Mouse (Mus musculus) thymus, adult 2 months (tissue): Measurements from ENCODE around the gene Copb2. TPM values are rescaled to one million over a fixed set of nuclear protein-coding genes. Genes with fewer than 3 reads are reported as not detected.

Experiments
- DNase-seq: peaks from one replicate; pipeline ENCODE4 v3.0.0; 2021
- H3K27ac ChIP-seq: fragments of 200-500 bp; 2 replicates; pipeline ENCODE4 v1.5.1; 2012; ENCODE audit warnings: low read length, control low read depth; ENCODE audit not compliant: control insufficient read depth, insufficient read depth
- H3K27me3 ChIP-seq: fragments of 200-500 bp; 2 replicates; pipeline ENCODE4 v1.6.1; 2012; ENCODE audit warnings: mild to moderate bottlenecking, low read length, moderate library complexity, mixed read lengths; ENCODE audit not compliant: control insufficient read depth, insufficient read depth
- H3K36me3 ChIP-seq: fragments of 200-500 bp; 2 replicates; pipeline ENCODE4 v1.6.1; 2012; ENCODE audit warnings: mild to moderate bottlenecking, low read length, moderate library complexity; ENCODE audit not compliant: control insufficient read depth, insufficient read depth
- H3K4me1 ChIP-seq: fragments of 200-500 bp; replicated peaks from 2 replicates; pipeline ENCODE4 v1.6.1; 2012; ENCODE audit warnings: low read length; ENCODE audit not compliant: control insufficient read depth, insufficient read depth
- H3K4me3 ChIP-seq: fragments of 200-500 bp; 2 replicates; pipeline ENCODE4 v1.5.1; 2012; ENCODE audit warnings: mild to moderate bottlenecking, low read length, control low read depth, moderate library complexity; ENCODE audit not compliant: control insufficient read depth, insufficient read depth
- CTCF ChIP-seq: fragments of 200-500 bp; IDR thresholded peaks from 2 replicates; pipeline ENCODE4 v1.5.1; 2012; ENCODE audit warnings: mild to moderate bottlenecking, control low read depth, low read length, moderate library complexity, borderline replicate concordance; ENCODE audit not compliant: control insufficient read depth, poor library complexity, insufficient read depth; ENCODE audit errors: extremely low read depth
- POLR2A ChIP-seq: fragments of 200-500 bp; IDR thresholded peaks from 2 replicates; pipeline ENCODE4 v1.6.1; 2012; ENCODE audit warnings: mild to moderate bottlenecking, low read length, control low read depth, moderate library complexity; ENCODE audit not compliant: control insufficient read depth, poor library complexity, insufficient read depth; ENCODE audit errors: extremely low read depth
- WGBS: fragments of 180-500 bp; shearing (Covaris S2); methylation state at CpG from one replicate; pipeline ENCODE4 v1.1.7; 2018; 5-methylcytosine and 5-hydroxymethylcytosine counted together
- polyA plus RNA-seq: library from polyadenylated mRNA; depleted of rRNA; stranded (reverse); fragments of >200 nt; gene quantifications from 2 replicates; pipeline ENCODE4 v1.2.3, GENCODE M21; 2012; rRNA removed

The Copb2 gene
- 34.2 and 36.3 TPM in 2 replicates for polyA plus RNA-seq

DNA sequence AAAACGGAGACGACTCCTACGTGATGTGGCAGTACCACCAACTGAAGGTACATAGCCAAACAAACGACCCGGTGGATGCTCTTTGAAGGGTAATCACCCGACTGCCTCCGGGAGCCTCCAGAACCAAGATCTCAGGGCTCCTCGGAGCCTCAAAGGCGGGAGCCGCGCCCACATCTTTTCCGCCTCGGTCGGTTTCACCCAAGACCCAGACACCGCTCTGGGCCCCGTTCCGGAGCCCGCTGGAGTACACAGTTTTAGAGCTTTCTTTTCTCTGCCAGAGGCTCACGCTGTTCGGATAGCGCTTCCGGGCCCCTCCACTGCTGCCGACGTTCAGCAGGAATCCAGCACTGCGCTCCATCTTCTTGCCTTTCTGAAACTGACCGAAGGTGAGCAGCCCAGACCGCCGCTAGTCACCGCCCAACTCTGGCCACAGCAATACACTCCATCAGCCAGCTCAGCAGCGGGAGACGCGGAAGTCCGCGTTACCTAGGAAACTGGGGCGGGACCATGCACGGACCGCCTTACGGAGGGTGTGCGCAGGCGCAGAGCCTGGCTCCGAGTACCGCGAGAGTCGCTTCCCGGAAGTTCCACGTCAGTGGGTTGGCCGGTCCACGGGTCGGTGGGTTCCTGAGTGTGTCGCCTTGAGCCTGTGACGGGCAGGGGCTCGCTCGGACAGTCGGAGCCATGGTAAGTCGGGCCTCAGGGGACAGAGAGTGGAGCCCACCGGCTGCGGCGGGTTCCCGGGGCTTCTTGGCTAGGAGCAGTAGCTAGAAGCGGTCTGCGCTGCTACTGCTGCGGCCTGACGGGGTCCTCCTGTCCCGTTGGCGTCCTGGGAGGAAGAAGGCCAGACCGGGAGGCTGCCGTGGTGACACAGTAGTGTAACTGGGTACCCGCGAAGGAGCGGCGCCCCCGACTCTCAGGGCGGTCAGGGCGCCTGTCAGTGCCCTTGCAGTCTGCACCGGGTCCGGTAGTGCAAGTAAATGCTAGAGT, at the start of gene Copb2:
Gene Copb2, plus strand, starts transcription at position 585 of the 990 bp plus-strand sequence.
- DNase-seq = peak; percentile 98
- Histone ChIP-seq H3K4me1 (peaks cover 2% of the 10 kb centered on the region; the same call in 1 of the 2 replicates), H3K4me3 (peak within 1 kb of the TSS; percentile 87), H3K27ac (no peak within 1 kb of the TSS), H3K36me3 (peaks cover 4% of the 10 kb centered on the region; the same call in 1 of the 2 replicates), H3K27me3 (no peaks in the 10 kb centered on the region)
- TF ChIP-seq CTCF = 0 out of 2 replicates have a peak, but pooled peaks have one; percentile 34
- peak; percentile 44; the same call in 1 of the 2 replicates for TF ChIP-seq POLR2A
- under 1% methylated on average over 76 of the region's 76 CpGs for WGBS

DNA sequence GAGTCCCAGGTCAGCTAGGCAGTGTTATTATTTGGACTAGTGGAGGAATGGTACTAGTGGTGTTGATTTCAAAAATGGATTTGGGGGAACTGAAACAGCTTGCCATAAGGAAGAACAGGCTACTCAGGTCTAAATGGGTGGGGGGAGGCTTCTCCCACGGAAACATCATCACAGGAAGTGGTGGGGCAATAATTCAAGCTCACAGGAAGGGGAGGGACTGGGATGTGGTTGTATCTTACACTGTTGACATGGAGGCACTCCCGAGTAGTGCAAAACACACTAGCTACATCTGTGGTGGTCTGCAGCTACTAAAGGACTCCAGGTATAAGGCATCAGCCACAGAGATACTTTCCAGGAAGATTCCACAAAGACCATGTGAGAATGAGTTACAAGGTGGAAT, 39.6 kb upstream of the Copb2 start:
- Histone ChIP-seq H3K36me3 (no peaks in the 10 kb centered on the region), H3K27me3 (no peaks in the 10 kb centered on the region), H3K27ac (no peak overlapping the region), H3K4me3 (no peak overlapping the region), H3K4me1 (no peaks in the 10 kb centered on the region)
- no peak for DNase-seq
- 11% methylated on average over 2 of the region's 2 CpGs for WGBS
- TF ChIP-seq POLR2A (no peak), CTCF (no peak)

DNA sequence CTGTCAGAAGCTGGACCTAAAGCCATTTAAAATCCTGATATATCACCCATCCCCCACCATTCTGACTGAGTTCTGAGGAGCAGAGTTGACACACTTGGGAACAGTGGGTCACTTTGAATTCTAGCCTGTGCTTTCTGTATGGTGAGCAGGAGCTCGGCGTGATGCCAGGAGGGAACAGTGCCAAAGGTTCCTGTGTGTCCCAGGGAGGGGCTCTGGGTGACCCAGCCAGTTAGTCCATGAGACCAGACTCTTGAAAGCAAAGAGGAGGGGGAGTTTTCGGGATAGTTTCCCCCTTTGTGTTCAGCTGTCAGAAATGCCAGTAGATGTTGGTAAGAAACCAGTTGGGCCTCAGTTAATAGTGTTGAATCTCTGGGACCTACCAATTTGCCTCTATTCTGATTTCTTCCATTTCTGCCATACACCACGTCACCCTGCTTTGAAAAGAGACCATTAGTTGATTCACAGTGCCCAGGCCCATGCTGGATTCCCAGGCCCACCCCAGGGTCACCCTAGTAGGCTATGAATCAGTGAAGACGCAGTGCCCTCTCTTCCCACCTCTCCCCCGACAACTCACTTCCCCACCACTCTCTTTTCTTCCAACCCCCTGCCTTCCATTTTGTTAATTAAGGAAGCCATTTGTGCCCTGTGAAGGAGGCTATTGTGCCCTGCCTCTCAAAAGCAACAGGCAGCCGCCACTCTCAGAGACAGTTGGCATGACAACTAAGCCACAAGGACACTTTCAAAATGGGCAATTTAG, 38.6 kb upstream of the Copb2 start:
- Histone ChIP-seq H3K27ac (no peak overlapping the region), H3K36me3 (no peaks in the 10 kb centered on the region), H3K27me3 (no peaks in the 10 kb centered on the region), H3K4me1 (no peaks in the 10 kb centered on the region), H3K4me3 (no peak overlapping the region)
- DNase-seq = no peak
- WGBS = 92% methylated on average over 7 of the region's 7 CpGs
- TF ChIP-seq POLR2A (no peak), CTCF (no peak)

DNA sequence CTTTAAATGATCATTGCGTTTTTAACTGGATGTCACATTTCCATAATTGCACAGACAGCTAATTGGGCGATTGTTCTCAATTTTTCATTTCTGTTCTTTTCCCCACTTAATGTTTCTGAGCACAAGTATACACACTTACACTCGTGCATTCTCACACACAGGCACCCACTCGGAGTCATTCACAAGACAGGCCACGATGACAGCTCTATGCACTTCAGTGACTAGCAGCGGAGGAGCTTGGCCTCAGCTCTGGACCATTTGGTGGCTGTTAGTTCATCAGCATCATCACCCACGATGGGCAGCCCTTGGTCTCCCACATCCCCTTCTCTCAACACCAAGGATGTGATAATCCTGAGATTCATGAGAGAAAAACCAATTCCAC, 38.0 kb upstream of the Copb2 start:
- no peak for TF ChIP-seq CTCF
- TF ChIP-seq POLR2A = no peak
- WGBS = 92% methylated on average over 7 of the region's 7 CpGs
- H3K4me1 ChIP-seq = no peaks in the 10 kb centered on the region
- DNase-seq = no peak
- H3K27ac ChIP-seq = no peak overlapping the region
- H3K4me3 ChIP-seq = no peak overlapping the region
- H3K36me3 ChIP-seq = no peaks in the 10 kb centered on the region
- no peaks in the 10 kb centered on the region for H3K27me3 ChIP-seq

DNA sequence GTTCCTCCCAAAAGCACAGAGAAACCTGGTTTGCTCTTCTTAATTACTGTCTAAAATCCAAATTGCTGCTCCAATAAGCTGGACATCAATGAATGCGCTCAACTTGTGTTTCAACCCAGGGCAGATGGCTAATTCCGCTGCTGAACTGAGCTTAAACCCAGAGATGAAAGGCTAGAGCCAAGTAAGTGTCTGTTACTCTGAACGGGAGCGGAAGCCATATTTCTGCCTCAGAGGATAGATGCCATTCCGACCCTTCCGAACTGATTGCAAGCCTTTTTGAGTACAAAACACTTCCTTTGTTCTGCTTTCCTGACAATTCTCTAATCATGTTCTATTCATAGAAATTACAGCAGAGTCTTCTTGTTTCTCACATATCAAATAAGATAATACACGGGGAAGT, 36.3 kb upstream of the Copb2 start:
- no peak for DNase-seq
- H3K27ac ChIP-seq = no peak overlapping the region
- H3K4me3 ChIP-seq = no peak overlapping the region
- WGBS = 95% methylated on average over 7 of the region's 7 CpGs
- H3K27me3 ChIP-seq = no peaks in the 10 kb centered on the region
- H3K36me3 ChIP-seq = no peaks in the 10 kb centered on the region
- no peaks in the 10 kb centered on the region for H3K4me1 ChIP-seq
- TF ChIP-seq CTCF (no peak), POLR2A (no peak)

DNA sequence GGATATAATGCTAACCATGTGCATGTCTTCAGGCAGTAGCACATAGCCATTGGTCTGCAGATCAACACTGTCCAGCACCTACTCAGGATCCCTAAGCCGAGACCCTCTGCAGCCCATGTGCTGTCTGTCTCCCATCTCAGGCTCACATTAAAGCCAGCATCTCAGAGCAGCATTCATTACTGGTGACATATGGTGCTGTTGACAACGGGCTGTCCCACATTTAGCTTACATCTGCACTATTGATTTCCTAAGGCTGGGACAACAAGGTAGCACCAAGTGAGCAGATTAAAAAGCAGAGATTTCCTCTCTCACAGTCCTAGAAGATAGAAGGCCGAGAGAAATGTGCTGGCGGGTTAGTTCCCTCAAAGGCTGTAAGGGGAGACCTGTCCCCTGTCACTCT, 33.7 kb upstream of the Copb2 start:
- Histone ChIP-seq H3K27me3 (no peaks in the 10 kb centered on the region), H3K27ac (no peak overlapping the region), H3K4me3 (no peak overlapping the region), H3K4me1 (no peaks in the 10 kb centered on the region), H3K36me3 (no peaks in the 10 kb centered on the region)
- DNase-seq = no peak
- no peak for TF ChIP-seq CTCF
- TF ChIP-seq POLR2A = no peak
- WGBS = 90% methylated on average over 4 of the region's 4 CpGs
